Mouse (Mus musculus) intestine, embryonic 14.5 days (tissue): ENCODE data around the gene Csrp1. TPM values are rescaled to one million over a fixed set of nuclear protein-coding genes. Genes with fewer than 3 reads are reported as not detected.

Experiments used
- ATAC-seq: fragments of 200-750 bp; cut with Nextera tagmentation; replicated peaks from 2 replicates; pipeline ENCODE4 v1.8.0; 2017; ENCODE audit warnings: low read depth, moderate number of reproducible peaks, moderate TSS enrichment, moderate library complexity; ENCODE audit not compliant: low FRiP score, low TSS enrichment
- DNase-seq: peaks from one replicate; pipeline ENCODE4 v3.0.0-alpha.2; 2018; ENCODE audit warnings: low spot score
- H3K27ac ChIP-seq: fragments of 300-500 bp; sonication (generic); 2 replicates; pipeline ENCODE4 v1.5.1; 2014; ENCODE audit warnings: low read depth, mild to moderate bottlenecking, control low read depth
- H3K27me3 ChIP-seq: fragments of 300-500 bp; sonication (generic); replicated peaks from 2 replicates; pipeline ENCODE4 v1.6.1; 2014; ENCODE audit warnings: low read length, control low read depth; ENCODE audit not compliant: control insufficient read depth, insufficient read depth
- H3K36me3 ChIP-seq: fragments of 300-500 bp; sonication (generic); 2 replicates; pipeline ENCODE4 v1.6.1; 2014; ENCODE audit warnings: low read length, control low read depth; ENCODE audit not compliant: control insufficient read depth, insufficient read depth
- H3K4me1 ChIP-seq: fragments of 300-500 bp; sonication (generic); replicated peaks from 2 replicates; pipeline ENCODE4 v1.6.1; 2014; ENCODE audit warnings: low read length, control low read depth, mixed read lengths; ENCODE audit not compliant: control insufficient read depth, insufficient read depth
- H3K4me2 ChIP-seq: fragments of 300-500 bp; sonication (generic); 2 replicates; pipeline ENCODE4 v1.6.1; 2014; ENCODE audit warnings: low read length
- H3K4me3 ChIP-seq: fragments of 300-500 bp; sonication (generic); 2 replicates; pipeline ENCODE4 v1.5.1; 2014; ENCODE audit warnings: low read depth, low read length, control low read depth, mixed read lengths
- H3K9ac ChIP-seq: fragments of 300-500 bp; sonication (generic); 2 replicates; pipeline ENCODE4 v1.6.1; 2014; ENCODE audit warnings: mild to moderate bottlenecking, low read length
- H3K9me3 ChIP-seq: fragments of 300-500 bp; sonication (generic); 2 replicates; pipeline ENCODE4 v1.6.1; 2016; ENCODE audit warnings: low read length, control low read depth; ENCODE audit not compliant: control insufficient read depth
- WGBS: fragments of 180-500 bp; shearing (Covaris S2); extraction: QIAGEN DNeasy Blood & Tissue Kit; methylation state at CpG from one replicate; pipeline ENCODE4 v1.1.7; 2014; 5-methylcytosine and 5-hydroxymethylcytosine counted together
- polyA plus RNA-seq: library from polyadenylated mRNA; unstranded; fragments of >200 nt; fragmentation: Nextera tagmentation; extraction: Ambion mirVana; gene quantifications from 2 replicates; pipeline ENCODE4 v1.2.1, GENCODE M21; 2014

The Csrp1 gene
- polyA plus RNA-seq, 1 experiment from 2014 or later = 242 TPM

DNA sequence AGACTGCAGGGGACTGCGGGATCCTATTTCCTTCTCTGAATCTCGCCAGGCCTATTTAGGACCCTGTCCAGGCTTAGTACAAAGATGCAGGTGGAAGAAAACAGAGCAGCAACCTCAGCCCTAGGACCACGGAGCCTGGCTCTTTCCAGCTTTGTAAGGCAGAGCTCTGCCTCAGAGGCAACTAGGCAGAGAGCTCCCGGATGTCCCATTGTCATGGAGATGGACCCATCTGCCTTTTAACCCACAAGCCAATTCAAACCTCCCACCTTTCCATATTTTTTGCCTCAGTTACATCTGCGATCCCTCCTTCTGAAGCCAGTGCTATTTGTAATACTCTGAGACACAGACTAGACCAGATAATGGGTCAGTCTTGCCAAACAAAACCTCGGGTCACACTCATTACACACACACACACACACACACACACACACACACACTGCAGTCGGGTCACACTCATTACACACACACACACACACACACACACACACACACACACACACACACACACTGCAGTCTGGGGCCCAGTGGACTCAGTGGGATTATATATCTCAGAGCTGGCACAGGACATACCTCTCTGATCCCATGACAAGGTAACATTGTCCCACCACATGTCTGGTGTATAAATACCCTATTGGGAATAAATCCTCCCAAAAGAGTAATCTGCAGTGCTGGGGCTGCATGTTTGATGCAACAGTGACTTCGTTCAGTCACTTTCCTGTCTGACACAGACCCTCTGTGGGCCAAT, 42.8 kb upstream of the Csrp1 start:
- no peak for ATAC-seq
- H3K27me3 ChIP-seq = no peaks in the 10 kb centered on the region
- H3K36me3 ChIP-seq = no peaks in the 10 kb centered on the region
- no peak for DNase-seq
- H3K27ac ChIP-seq = no peak overlapping the region
- no peak overlapping the region for H3K4me3 ChIP-seq
- H3K9ac ChIP-seq = no peak overlapping the region
- H3K4me1 ChIP-seq = no peaks in the 10 kb centered on the region
- no peak overlapping the region for H3K4me2 ChIP-seq
- no peaks in the 10 kb centered on the region for H3K9me3 ChIP-seq
- WGBS = 58% methylated on average over 8 of the region's 8 CpGs

DNA sequence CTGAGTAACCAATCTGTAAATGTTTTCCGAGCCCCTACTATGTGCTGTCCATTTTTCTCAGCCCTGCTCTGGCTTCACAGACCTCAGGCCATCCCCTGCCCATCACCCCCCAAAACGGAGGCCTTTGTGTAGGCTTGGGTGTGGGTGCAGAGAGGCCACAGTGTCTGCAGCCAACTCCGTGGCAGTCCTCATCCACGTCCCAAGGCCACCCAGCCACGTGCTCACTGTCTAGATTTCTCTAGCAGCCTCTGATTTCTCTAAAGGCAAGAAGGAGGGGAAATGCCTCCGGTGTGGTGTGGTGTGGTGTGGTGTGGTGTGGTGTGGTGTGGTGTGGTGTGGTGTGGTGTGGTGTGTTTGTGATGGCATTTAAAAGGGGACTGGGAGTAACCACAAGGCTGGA, 41.7 kb upstream of the Csrp1 start:
- no peak for ATAC-seq
- H3K9ac ChIP-seq = no peak overlapping the region
- WGBS = 71% methylated on average over 6 of the region's 6 CpGs

DNA sequence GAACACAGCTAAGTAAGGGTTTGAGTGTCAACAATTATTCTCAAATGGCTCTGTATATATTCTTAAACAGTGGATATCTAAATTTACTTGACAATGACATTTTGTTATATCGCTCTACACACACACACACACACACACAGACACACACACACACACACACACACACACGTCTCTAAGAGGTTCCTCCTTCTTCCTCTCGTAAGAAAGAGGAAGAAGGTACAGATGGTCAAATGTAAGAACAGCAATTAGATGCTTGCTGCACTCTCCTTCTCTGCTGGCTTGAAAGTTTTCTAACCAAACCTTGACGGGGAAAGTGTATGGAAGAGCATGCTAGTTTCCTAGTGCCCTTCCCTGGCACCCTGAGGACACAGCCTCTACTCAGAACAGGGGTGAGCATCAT, 39.1 kb upstream of the Csrp1 start:
- no peak overlapping the region for H3K27ac ChIP-seq
- no peak for DNase-seq
- H3K4me3 ChIP-seq = no peak overlapping the region
- peaks cover 3% of the 10 kb centered on the region; the same call in 1 of the 2 replicates for H3K4me1 ChIP-seq
- no peaks in the 10 kb centered on the region for H3K27me3 ChIP-seq
- WGBS = 66% methylated on average over 4 of the region's 4 CpGs
- H3K4me2 ChIP-seq = no peak overlapping the region
- H3K9ac ChIP-seq = no peak overlapping the region
- no peaks in the 10 kb centered on the region for H3K9me3 ChIP-seq
- ATAC-seq = no peak
- H3K36me3 ChIP-seq = no peaks in the 10 kb centered on the region

More for the DNA sequence above, 41.7 kb upstream of the Csrp1 start:
- H3K9me3 ChIP-seq = no peaks in the 10 kb centered on the region
- no peaks in the 10 kb centered on the region for H3K27me3 ChIP-seq
- H3K4me1 ChIP-seq = no peaks in the 10 kb centered on the region
- H3K36me3 ChIP-seq = no peaks in the 10 kb centered on the region
- H3K4me2 ChIP-seq = no peak overlapping the region
- no peak overlapping the region for H3K4me3 ChIP-seq
- no peak overlapping the region for H3K27ac ChIP-seq
- no peak for DNase-seq

DNA sequence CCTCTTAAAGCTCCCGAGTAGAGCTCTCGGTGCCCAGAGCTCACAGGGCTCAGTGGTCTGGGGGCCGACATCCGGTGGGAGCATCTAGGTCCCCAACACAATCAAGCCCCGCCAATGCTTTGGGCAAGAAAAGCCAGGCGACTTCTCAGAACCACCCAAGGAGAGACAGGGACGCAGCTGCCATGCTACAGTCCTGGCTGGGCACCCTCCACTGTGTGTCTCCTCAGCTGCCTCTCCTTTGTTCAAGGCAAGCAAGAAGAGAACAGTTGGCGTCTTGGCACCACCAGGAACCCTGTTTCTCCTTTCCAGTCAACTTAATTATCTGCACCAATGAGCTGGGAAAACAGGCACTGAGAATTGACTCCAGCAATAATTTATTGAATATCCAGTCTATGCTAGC, 38.7 kb upstream of the Csrp1 start:
- 87% methylated on average over 8 of the region's 8 CpGs for WGBS
- H3K4me3 ChIP-seq = no peak overlapping the region
- H3K4me2 ChIP-seq = no peak overlapping the region
- DNase-seq (no peak), ATAC-seq (no peak)
- no peaks in the 10 kb centered on the region for H3K36me3 ChIP-seq
- no peaks in the 10 kb centered on the region for H3K27me3 ChIP-seq
- no peak overlapping the region for H3K27ac ChIP-seq
- peaks cover 7% of the 10 kb centered on the region; the same call in 1 of the 2 replicates for H3K4me1 ChIP-seq
- H3K9ac ChIP-seq = no peak overlapping the region
- no peaks in the 10 kb centered on the region for H3K9me3 ChIP-seq

DNA sequence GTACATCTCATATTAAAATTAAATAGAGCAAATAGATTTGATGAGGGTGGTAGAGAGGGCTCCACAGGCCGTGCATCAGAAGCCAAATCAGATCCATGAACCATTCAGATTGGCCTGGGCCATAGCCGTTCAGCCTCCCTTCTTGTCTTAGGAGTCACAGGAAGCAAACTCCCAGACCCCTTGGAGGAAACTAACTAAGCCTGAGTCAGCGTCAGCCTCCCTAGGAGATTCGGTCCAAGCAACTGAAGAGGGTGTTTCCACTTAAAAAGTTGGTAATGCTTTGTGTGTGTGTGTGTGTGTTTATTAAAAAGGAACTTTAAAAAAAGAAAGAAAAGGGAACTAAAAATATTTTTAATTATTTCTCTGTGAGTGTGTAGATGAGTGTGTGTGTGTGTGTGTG, 35.0 kb upstream of the Csrp1 start:
- H3K36me3 ChIP-seq = no peaks in the 10 kb centered on the region
- H3K27ac ChIP-seq = no peak overlapping the region
- no peaks in the 10 kb centered on the region for H3K27me3 ChIP-seq
- no peaks in the 10 kb centered on the region for H3K9me3 ChIP-seq
- ATAC-seq (no peak), DNase-seq (no peak)
- H3K4me3 ChIP-seq = no peak overlapping the region
- WGBS = 61% methylated on average over 4 of the region's 4 CpGs
- peaks cover 18% of the 10 kb centered on the region for H3K4me1 ChIP-seq
- no peak overlapping the region for H3K4me2 ChIP-seq
- no peak overlapping the region for H3K9ac ChIP-seq

DNA sequence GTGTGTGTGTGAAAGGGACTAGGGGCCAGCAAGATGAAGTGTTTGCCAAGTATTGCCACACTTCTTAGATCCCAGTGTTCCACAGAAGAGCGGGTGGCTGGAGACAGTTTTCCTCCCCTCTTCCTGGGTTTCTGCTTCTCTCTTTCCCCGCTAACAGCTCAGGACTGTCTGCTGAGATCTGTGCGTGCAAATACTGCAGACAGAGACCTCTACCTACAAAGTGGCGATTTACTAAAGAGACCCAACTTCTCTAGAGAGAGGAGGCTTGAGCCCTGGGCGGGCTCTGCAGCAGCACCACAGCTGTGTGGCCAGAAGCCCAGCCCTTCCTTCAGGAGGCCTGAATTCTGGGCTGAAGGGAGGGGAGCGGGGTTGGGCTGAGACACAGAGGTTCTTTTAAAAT, 34.5 kb upstream of the Csrp1 start:
- Histone ChIP-seq H3K4me2 (no peak overlapping the region; the same call in 1 of the 2 replicates), H3K4me3 (no peak overlapping the region), H3K9me3 (no peaks in the 10 kb centered on the region), H3K27me3 (no peaks in the 10 kb centered on the region), H3K9ac (no peak overlapping the region), H3K27ac (no peak overlapping the region), H3K36me3 (no peaks in the 10 kb centered on the region), H3K4me1 (peaks cover 18% of the 10 kb centered on the region)
- DNase-seq = no peak
- 68% methylated on average over 6 of the region's 6 CpGs for WGBS
- no peak for ATAC-seq

DNA sequence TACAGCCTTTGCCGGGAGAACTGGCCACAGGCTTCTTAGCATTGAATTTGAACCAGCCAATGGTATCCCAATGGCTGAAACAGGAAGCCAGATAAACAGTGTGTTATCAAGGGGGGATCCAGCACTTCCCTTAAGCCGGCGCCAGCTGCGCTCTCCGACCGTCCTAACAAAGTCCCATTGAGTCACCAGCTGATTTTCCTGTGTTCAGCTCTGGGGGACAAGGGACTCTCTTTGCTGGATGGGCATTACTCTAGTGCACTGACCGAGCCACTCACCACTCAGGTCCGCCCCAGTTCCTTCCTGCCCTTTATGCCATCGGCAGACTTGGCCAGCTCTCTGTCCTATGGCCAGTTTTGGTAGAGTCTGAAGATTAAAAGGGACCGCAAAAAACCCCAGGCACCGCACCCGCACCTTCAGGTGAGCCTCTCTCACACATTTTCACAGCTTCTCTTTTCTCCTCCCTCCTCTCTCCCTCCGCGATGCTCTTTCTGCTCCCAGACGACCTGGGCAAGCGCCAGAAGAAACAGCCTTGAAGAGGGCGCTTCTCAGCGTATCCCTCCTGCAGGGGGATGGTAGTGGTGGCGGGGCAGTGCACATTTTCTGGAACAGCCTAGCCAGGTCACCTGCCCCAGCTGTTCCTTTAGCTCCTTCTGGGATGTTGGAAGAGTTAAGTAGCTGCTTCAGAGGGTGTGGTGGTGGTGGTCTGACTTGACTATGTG, 32.9 kb upstream of the Csrp1 start:
- ATAC-seq = no peak
- DNase-seq = peak; percentile 75
- Histone ChIP-seq H3K36me3 (no peaks in the 10 kb centered on the region), H3K4me2 (peak overlapping the region; percentile 93), H3K27me3 (no peaks in the 10 kb centered on the region), H3K4me3 (peak overlapping the region; percentile 69), H3K27ac (peak overlapping the region; percentile 36; the same call in 1 of the 2 replicates), H3K9me3 (no peaks in the 10 kb centered on the region), H3K9ac (peak overlapping the region; percentile 82), H3K4me1 (peaks cover 25% of the 10 kb centered on the region)
- under 1% methylated on average over 19 of the region's 19 CpGs for WGBS

DNA sequence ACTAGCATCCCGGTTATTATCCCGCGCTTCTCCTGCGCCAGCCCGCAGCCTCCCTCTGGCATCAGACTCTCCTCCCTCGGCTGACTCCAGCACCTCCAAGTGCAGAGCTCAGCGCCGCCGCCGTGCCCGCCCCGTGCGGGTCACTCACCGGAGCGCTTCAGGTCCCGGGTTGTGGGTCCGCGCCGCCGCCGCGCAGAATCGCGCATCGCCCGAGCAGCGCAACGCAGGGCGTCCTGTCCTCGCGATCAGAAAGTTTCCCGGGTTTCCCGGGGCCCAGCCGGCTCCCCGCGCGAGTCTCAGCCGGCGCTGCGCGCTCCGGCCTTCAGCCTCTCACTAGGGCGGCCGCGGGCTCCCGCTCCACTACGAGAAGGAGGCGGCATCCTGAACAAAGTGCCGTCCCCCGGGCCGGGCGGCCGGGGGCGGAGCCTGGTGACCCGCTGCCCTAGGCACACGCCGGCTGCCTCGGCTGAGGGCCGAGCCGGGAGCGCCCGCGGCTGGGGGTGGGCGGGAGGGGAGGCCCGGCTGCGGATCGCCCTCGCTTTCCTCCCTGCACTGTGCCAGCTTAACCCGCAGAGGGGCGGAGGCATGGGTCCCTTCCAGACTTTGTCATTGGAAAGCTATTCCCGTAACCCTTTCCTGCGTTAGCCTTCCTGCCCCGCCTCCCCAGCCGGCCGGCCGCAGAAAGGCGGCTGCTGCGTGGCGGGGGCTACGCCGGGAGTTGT, 31.9 kb upstream of the Csrp1 start:
- peak; percentile 87 for ATAC-seq
- Histone ChIP-seq H3K4me1 (peaks cover 25% of the 10 kb centered on the region), H3K36me3 (no peaks in the 10 kb centered on the region), H3K4me2 (peak overlapping the region; percentile 93), H3K27me3 (no peaks in the 10 kb centered on the region), H3K9me3 (no peaks in the 10 kb centered on the region), H3K9ac (peak overlapping the region; percentile 82), H3K27ac (peak overlapping the region; percentile 78), H3K4me3 (peak overlapping the region; percentile 69)
- peak; percentile 88 for DNase-seq
- WGBS = under 1% methylated on average over 78 of the region's 81 CpGs
